Mouse (Mus musculus) testis, adult 2 months (tissue): ENCODE measurements around the gene Rab43. TPM values are rescaled to one million over a fixed set of nuclear protein-coding genes. Genes with fewer than 3 reads are reported as not detected.
"Not testable (repeated sequence)": the region's sequence is repeated elsewhere in the genome, so short reads cannot be mapped to it uniquely, and the experiment has no call there.

Source experiments
- H3K27ac ChIP-seq: fragments of 200-500 bp; 2 replicates; pipeline ENCODE4 v1.5.1; 2012; ENCODE audit warnings: low read depth, low read length; ENCODE audit not compliant: control insufficient read depth, insufficient read depth
- H3K27me3 ChIP-seq: fragments of 200-500 bp; 2 replicates; pipeline ENCODE4 v1.6.1; 2012; ENCODE audit warnings: mild to moderate bottlenecking, low read length, moderate library complexity; ENCODE audit not compliant: control insufficient read depth, insufficient read depth
- H3K36me3 ChIP-seq: fragments of 200-500 bp; 2 replicates; pipeline ENCODE4 v1.6.1; 2012; ENCODE audit warnings: mild to moderate bottlenecking, low read length; ENCODE audit not compliant: control insufficient read depth, insufficient read depth
- H3K4me1 ChIP-seq: fragments of 200-500 bp; 2 replicates; pipeline ENCODE4 v1.6.1; 2012; ENCODE audit warnings: low read length; ENCODE audit not compliant: control insufficient read depth, insufficient read depth
- H3K4me3 ChIP-seq: fragments of 200-500 bp; 2 replicates; pipeline ENCODE4 v1.5.1; 2012; ENCODE audit warnings: low read depth, mild to moderate bottlenecking, low read length, moderate library complexity, mixed read lengths; ENCODE audit not compliant: control insufficient read depth
- CTCF ChIP-seq: fragments of 200-500 bp; IDR thresholded peaks from 2 replicates; pipeline ENCODE4 v1.5.1; 2012; ENCODE audit warnings: low read depth, mild to moderate bottlenecking, inconsistent platforms, low read length, moderate library complexity; ENCODE audit not compliant: control insufficient read depth, insufficient read depth, insufficient replicate concordance
- POLR2A ChIP-seq: fragments of 200-500 bp; IDR thresholded peaks from 2 replicates; pipeline ENCODE4 v1.6.1; 2012; ENCODE audit warnings: low read depth, mild to moderate bottlenecking, inconsistent platforms, low read length, moderate library complexity; ENCODE audit not compliant: control insufficient read depth
- polyA plus RNA-seq: library from polyadenylated mRNA; depleted of rRNA; stranded (reverse); fragments of >200 nt; gene quantifications from 2 replicates; pipeline ENCODE4 v1.2.3, GENCODE M21; 2012

Rab43 gene
- polyA plus RNA-seq, 1 experiment = 19.5 TPM

DNA sequence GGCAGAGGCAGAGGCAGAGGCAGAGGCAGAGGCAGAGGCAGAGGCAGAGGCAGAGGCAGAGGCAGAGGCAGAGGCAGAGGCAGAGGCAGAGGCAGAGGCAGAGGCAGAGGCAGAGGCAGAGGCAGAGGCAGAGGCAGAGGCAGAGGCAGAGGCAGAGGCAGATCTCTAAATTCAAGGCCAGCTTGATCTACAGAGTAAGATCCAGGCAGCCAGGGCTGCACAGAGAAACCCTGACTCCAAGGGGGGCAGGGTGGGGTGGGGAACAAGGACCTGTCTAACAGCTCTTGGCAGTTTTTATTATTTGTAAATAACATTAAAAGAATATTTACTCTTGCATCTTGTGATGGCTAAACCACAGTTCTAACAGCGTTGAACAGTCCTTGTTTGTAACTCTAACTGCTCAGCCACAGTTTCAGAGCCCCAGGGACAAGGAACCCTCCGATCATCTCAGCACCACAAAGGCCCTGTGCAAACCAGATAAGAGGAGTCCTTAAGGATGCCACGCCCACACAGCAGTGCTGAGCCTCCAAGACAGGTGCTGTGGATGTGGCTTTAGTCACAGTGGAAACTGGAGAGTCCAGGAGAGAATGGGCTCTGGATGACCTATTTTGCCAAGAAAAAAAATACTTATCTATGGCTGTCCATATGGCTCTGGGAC lies 36.2 kb downstream of the Rab43 start:
- TF ChIP-seq POLR2A (no peak), CTCF (no peak)
- H3K4me3 ChIP-seq = no peak overlapping the region
- H3K4me1 ChIP-seq = no peaks in the 10 kb centered on the region
- no peak overlapping the region for H3K27ac ChIP-seq
- H3K27me3 ChIP-seq = no peaks in the 10 kb centered on the region
- H3K36me3 ChIP-seq = no peaks in the 10 kb centered on the region

DNA sequence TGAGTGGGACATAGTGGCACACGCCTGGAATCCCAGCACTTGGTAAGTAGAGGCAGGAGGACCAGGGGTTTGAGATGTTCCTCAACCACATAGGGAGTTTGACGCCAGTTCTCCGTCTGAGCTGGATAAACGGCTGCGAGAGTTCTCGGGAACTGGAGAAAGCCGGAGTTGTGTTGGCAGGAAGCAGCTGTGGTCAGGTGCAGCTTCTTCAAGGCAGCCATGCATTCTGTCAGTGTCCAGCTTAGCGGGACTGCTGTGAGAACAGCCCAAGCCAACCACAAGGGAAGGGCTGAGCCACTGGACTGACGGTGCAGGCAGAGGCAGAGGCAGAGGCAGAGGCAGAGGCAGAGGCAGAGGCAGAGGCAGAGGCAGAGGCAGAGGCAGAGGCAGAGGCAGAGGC lies 37.1 kb downstream of the Rab43 start:
- no peak overlapping the region for H3K27ac ChIP-seq
- no peaks in the 10 kb centered on the region for H3K27me3 ChIP-seq
- H3K4me1 ChIP-seq = no peaks in the 10 kb centered on the region
- TF ChIP-seq POLR2A (no peak), CTCF (no peak)
- H3K36me3 ChIP-seq = no peaks in the 10 kb centered on the region
- H3K4me3 ChIP-seq = no peak overlapping the region

DNA sequence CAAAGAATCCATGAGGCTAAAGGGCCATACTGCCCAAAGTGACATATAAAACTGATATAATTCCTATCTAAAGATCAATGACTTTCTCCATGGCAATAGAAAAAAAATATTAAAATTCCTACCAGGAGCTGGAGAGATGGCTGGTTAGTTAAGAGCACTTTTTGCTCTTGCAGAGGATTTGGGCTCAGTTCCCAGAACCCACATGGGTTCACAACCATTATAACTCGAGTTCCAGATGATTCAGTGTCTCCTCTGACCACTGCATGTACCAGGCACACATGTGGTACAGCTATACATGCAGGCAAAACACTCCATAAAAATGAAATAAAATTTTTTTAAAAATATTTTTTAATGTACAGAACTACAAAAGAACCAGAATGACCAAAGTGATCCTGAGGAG lies 37.5 kb downstream of the Rab43 start:
- no peak overlapping the region for H3K4me3 ChIP-seq
- TF ChIP-seq CTCF (no peak), POLR2A (no peak)
- no peaks in the 10 kb centered on the region for H3K27me3 ChIP-seq
- H3K36me3 ChIP-seq = no peaks in the 10 kb centered on the region
- no peaks in the 10 kb centered on the region for H3K4me1 ChIP-seq
- H3K27ac ChIP-seq = no peak overlapping the region

DNA sequence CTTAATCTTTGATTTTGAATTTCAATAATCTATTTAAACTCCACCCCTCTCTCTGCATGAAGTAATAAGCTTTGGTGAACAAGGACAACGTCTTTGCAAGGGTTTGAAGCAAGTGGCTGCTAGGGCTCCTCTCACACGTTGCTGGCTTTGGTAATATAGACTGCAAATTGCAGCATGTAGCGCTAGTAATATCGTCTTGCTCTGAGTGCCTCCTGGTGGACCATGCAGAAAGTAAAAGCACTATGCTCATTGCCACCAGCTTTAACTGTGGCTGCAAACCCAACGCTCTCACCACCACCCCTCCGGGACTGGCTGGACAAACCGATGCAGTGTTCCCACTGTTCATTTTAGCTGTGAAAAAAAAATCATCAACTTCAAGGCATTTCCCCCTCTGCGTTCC lies 41.3 kb downstream of the Rab43 start:
- H3K27me3 ChIP-seq = no peaks in the 10 kb centered on the region
- H3K4me3 ChIP-seq = no peak overlapping the region
- no peak overlapping the region for H3K27ac ChIP-seq
- TF ChIP-seq CTCF = peak; percentile 23; the same call in 1 of the 2 replicates
- TF ChIP-seq POLR2A = no peak
- H3K36me3 ChIP-seq = no peaks in the 10 kb centered on the region
- no peaks in the 10 kb centered on the region for H3K4me1 ChIP-seq

DNA sequence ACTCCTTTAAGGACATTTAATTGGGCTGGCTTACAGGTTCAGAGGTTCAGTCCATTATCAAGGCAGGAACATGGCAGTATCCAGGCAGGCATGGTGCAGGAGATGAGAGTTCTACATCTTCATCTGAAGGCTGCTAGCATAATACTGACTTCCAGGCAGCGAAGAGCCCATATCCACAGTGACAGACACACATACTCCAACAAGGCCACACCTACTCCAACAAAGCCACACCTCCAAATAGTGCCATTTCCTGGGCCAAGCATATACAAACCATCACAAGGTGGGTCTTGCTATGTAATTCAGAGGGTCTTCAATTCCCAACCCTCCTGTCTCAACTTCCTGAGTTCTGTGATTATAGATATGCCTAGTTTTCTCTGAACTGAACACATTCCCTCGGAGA lies 47.7 kb downstream of the Rab43 start:
- not testable (repeated sequence) for H3K4me3 ChIP-seq, H3K27me3 ChIP-seq

DNA sequence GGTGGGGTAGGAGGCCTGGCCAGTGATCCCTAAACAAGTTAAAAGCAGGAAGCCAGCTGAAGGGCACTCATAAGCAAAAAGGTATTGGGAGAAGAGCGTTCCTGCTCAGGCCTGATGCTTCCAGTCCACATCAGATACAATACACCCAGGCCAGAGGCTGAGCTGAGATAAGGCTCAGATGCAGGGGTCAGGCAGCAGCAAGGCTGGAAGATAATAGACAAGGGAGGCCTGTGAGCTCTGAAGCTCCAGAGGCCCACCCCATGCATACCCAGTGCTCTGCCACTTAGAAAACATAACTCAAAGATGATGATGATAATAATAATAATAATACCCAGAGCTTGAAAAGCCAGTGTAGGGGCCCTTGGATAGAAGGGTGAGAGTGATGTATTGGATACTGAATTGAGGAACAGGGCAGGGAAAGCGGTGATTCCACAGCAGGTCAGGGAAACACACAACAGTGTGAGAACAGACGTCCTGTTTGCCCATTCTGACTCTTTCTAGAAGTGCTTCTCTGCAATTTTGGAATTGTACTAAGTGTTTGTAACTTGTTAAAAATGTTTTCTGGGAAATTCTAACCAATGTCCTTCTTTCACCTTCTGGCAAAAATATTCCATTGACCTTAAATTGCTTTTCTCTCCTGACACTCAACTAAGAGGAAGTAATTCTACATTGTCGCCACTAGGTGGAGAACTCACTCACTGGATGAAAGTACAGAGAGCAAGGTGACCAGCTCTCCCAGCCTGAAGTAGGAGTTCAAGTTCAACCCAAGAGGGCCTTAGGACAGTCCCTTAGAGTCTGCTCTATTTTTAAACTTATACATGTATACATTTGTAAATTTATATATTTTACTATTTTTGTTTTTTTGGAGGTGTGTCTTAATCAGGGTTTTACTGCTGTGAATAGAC lies 48.3 kb downstream of the Rab43 start:
- Histone ChIP-seq H3K4me3 (no peak overlapping the region), H3K27me3 (no peaks in the 10 kb centered on the region), H3K36me3 (no peaks in the 10 kb centered on the region), H3K27ac (no peak overlapping the region), H3K4me1 (no peaks in the 10 kb centered on the region)
- no peak for TF ChIP-seq POLR2A

More for the DNA sequence above, 47.7 kb downstream of the Rab43 start:
- not testable (repeated sequence) for H3K36me3 ChIP-seq, H3K27ac ChIP-seq, H3K4me1 ChIP-seq

DNA sequence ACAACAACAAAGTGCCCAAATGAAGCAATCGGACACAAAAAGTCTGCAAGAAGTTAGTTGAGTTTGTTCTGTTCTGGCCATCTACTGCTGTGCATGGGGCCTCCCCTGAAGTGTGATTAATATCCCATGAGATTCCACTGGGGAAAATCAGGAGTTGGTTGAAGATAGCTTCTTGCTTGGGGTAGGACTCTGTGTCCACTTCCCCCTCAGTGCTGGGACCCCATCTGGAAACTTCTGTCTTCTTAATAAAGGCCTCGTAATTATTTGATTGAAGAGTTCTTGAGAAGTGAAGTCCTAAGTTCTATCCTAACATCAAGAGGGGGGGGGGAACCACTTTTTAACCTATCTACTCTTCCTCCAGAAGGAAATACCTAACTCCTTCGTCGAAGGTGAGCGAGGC lies 49.8 kb downstream of the Rab43 start:
- H3K27ac ChIP-seq = no peak overlapping the region
- TF ChIP-seq CTCF = no peak
- TF ChIP-seq POLR2A = no peak
- no peaks in the 10 kb centered on the region for H3K27me3 ChIP-seq
- H3K36me3 ChIP-seq = no peaks in the 10 kb centered on the region
- H3K4me1 ChIP-seq = no peaks in the 10 kb centered on the region
- H3K4me3 ChIP-seq = no peak overlapping the region
